Mouse (Mus musculus): ENCODE results near the gene Gm21972. TPM values are rescaled to one million over a fixed set of nuclear protein-coding genes. Genes with fewer than 3 reads are reported as not detected.

Gene Gm21972
- polyA plus RNA-seq, 1 experiment from 2014 or later = not detected

DNA sequence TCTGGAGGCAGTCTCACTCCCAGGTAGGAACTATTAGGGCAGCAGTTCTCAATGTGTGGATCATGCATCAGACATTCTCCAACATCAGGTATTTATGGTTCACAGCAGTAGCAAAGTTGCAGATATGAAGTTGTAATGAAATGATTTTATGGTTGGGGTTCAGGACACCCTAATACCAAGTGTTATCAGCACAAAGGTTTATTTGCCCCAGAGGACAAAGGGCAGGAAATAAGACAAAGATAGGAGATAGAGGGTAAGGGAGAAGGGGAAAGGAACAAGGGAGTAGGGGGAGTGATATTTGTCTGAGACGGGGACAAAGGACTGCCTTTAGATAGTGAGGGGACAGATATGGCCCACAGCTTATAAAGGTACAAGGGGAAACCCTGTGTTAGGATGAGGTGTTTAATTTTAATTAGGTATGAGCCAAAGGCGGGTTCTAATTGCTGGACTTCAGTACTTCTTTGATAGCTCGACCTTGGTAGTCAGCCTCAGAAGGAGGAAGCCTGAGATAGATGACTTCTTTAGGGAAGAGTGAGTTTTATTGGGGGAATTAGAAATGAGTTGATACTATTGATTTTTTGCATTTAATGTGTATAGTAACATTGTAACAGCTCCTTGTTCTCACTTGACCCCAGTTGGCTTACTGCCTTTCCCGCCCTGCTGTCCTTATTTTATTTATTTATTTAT is 50.3 kb downstream of the Gm21972 start:
- H3K4me3 ChIP-seq (ENCODE audit: low read depth, low read length) = no peak overlapping the region
- H3K4me1 ChIP-seq (ENCODE audit: insufficient read depth) = no peaks in the 10 kb centered on the region
- peaks cover under 1% of the 10 kb centered on the region; the same call in 1 of the 2 replicates for H3K36me3 ChIP-seq (ENCODE audit: insufficient read depth)
- ATAC-seq (ENCODE audit: insufficient read depth) = no peak
- H3K4me2 ChIP-seq = no peak overlapping the region
- H3K27ac ChIP-seq (ENCODE audit: low read depth) = no peak overlapping the region
- no peak for DNase-seq
- H3K27me3 ChIP-seq (ENCODE audit: insufficient read depth, low read length) = no peaks in the 10 kb centered on the region
- no peaks in the 10 kb centered on the region for H3K9me3 ChIP-seq (ENCODE audit: low read depth, low read length)
- no peak overlapping the region for H3K9ac ChIP-seq
- 76% methylated on average over 4 of the region's 4 CpGs for WGBS
- TF ChIP-seq CTCF (IDR thresholded peaks at IDR 0.05; ENCODE audit: low read depth) = no peak

- ATAC-seq (ENCODE audit: insufficient read depth) = no peak
- no peaks in the 10 kb centered on the region for H3K4me1 ChIP-seq (ENCODE audit: insufficient read depth)
- no peak overlapping the region for H3K4me3 ChIP-seq (ENCODE audit: low read depth, low read length)
- H3K9ac ChIP-seq = no peak overlapping the region
- H3K9me3 ChIP-seq (ENCODE audit: low read depth, low read length) = no peaks in the 10 kb centered on the region
- no peak overlapping the region for H3K27ac ChIP-seq (ENCODE audit: low read depth)
- 80% methylated on average over 7 of the region's 7 CpGs for WGBS
- no peaks in the 10 kb centered on the region for H3K27me3 ChIP-seq (ENCODE audit: insufficient read depth, low read length)
- no peak for TF ChIP-seq CTCF (IDR thresholded peaks at IDR 0.05; ENCODE audit: low read depth)
- H3K36me3 ChIP-seq (ENCODE audit: insufficient read depth) = 0 out of 2 replicates have a peak, but pooled peaks cover 9% of the 10 kb centered on the region
- no peak overlapping the region for H3K4me2 ChIP-seq
- no peak for DNase-seq
These were observed 53.3 kb downstream of the Gm21972 start for GRCm38 (mm10) chr1:86186762-86187161.

DNA sequence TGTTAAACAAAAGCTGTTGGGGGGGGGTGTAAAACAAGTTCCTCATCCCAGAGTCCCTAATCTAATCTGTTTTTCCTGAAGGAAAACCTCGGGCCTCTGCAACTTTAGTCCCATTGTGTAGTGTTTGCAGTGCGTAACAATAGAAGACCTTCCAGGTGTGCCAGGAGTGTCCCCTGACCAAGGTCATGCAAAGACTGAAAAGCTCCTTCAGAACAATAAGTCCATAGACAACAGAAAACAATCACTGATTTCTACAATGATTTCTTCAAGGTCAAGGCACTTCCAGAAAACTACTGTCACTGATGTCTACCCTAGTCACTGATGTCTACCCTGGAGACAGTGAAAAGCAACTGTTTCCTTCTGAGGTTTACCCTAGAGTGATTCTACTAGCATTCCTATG is 54.4 kb downstream of the Gm21972 start:
- Histone ChIP-seq H3K36me3 (ENCODE audit: insufficient read depth) (0 out of 2 replicates have a peak, but pooled peaks cover 9% of the 10 kb centered on the region), H3K4me2 (no peak overlapping the region), H3K27ac (ENCODE audit: low read depth) (no peak overlapping the region), H3K27me3 (ENCODE audit: insufficient read depth, low read length) (no peaks in the 10 kb centered on the region), H3K4me3 (ENCODE audit: low read depth, low read length) (no peak overlapping the region), H3K9me3 (ENCODE audit: low read depth, low read length) (no peaks in the 10 kb centered on the region), H3K4me1 (ENCODE audit: insufficient read depth) (no peaks in the 10 kb centered on the region), H3K9ac (no peak overlapping the region)
- DNase-seq (no peak), ATAC-seq (ENCODE audit: insufficient read depth) (no peak)
- no peak for TF ChIP-seq CTCF (IDR thresholded peaks at IDR 0.05; ENCODE audit: low read depth)
- 66% methylated on average over 2 of the region's 2 CpGs for WGBS

DNA sequence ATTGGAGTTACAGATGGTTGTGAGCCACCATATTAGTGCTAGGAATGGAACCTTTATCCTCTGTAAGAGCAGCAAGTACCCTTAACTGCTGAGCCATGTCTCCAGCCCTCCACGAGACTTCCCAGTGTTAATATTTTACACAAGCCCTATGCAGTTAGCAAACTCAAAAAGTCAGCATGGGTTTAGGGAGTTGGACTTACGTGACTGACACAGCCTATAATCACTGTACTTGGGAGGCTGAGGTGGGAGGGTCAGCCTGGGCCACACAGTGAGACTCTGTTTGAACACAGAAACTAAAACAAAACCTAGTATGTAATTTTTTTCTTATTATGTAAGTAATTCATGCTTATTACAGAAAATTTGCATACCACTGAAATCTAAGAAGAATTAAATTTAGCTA is 54.8 kb downstream of the Gm21972 start:
- Histone ChIP-seq H3K4me1 (ENCODE audit: insufficient read depth) (no peaks in the 10 kb centered on the region), H3K4me2 (no peak overlapping the region), H3K36me3 (ENCODE audit: insufficient read depth) (0 out of 2 replicates have a peak, but pooled peaks cover 9% of the 10 kb centered on the region), H3K27me3 (ENCODE audit: insufficient read depth, low read length) (no peaks in the 10 kb centered on the region), H3K27ac (ENCODE audit: low read depth) (no peak overlapping the region), H3K9ac (no peak overlapping the region), H3K9me3 (ENCODE audit: low read depth, low read length) (no peaks in the 10 kb centered on the region), H3K4me3 (ENCODE audit: low read depth, low read length) (no peak overlapping the region)
- WGBS = 80% methylated on average over 2 of the region's 2 CpGs
- DNase-seq = no peak
- TF ChIP-seq CTCF (IDR thresholded peaks at IDR 0.05; ENCODE audit: low read depth) = no peak
- no peak for ATAC-seq (ENCODE audit: insufficient read depth)

DNA sequence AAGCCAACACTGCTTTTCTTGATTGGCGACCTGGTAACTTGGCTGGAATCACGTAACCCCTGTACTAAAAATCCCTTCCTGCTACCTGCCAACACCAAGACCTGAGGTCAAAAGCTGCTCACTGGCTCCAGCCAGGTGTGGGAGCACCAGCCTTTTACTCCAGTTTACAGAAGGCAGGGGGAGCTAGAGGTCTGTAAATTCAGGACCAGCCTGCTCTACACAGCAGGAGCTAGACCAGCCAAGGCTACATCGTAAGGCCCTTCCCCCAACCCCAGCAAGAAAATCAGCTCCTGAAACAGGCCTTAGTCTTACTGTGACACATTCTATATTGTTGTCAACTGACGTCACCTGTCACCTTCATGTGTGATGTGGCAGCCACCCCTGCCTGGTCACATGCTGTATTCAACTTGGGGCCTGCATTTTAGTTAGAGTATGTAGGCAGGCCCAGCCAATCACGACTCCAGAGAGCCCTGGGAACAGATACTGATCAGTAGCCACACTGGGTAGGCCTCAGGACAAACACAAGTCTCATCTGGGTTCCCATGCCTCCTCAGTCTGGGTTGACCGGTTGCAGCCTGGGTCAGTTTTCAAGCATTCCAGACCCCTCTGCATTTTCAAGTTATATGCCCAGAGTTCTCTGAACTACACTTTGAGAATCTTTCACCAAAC is 55.7 kb downstream of the Gm21972 start:
- no peak overlapping the region for H3K4me2 ChIP-seq
- no peak overlapping the region for H3K9ac ChIP-seq
- no peak overlapping the region for H3K27ac ChIP-seq (ENCODE audit: low read depth)
- 0 out of 2 replicates have a peak, but pooled peaks cover 9% of the 10 kb centered on the region for H3K36me3 ChIP-seq (ENCODE audit: insufficient read depth)
- no peaks in the 10 kb centered on the region for H3K9me3 ChIP-seq (ENCODE audit: low read depth, low read length)
- DNase-seq (no peak), ATAC-seq (ENCODE audit: insufficient read depth) (no peak)
- H3K4me3 ChIP-seq (ENCODE audit: low read depth, low read length) = no peak overlapping the region
- WGBS = 79% methylated on average over 6 of the region's 6 CpGs
- no peaks in the 10 kb centered on the region for H3K4me1 ChIP-seq (ENCODE audit: insufficient read depth)
- no peaks in the 10 kb centered on the region for H3K27me3 ChIP-seq (ENCODE audit: insufficient read depth, low read length)
- 0 out of 2 replicates have a peak, but pooled peaks have one; percentile 5 for TF ChIP-seq CTCF (IDR thresholded peaks at IDR 0.05; ENCODE audit: low read depth)

DNA sequence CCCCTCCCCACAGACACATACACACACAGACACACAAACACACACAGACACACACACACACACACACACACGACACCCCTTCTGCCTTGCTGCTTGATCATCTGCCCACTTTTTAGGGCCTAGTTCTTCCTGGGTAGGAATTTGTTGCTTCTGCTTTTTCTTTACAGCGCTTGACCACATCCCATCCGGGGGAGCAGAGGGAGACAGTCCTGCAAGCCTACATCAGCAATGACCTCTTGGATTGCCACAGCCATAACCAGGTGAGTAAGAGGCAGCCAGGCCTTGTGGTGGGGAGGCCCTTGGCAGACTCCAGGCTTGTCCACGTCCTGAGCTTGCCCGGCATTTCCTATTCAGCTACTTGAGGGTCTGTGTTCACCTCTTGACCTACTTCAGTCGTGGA is 57.4 kb downstream of the Gm21972 start:
- H3K9ac ChIP-seq = no peak overlapping the region
- WGBS = 77% methylated on average over 6 of the region's 6 CpGs
- H3K4me1 ChIP-seq (ENCODE audit: insufficient read depth) = no peaks in the 10 kb centered on the region
- no peaks in the 10 kb centered on the region for H3K9me3 ChIP-seq (ENCODE audit: low read depth, low read length)
- no peaks in the 10 kb centered on the region for H3K27me3 ChIP-seq (ENCODE audit: insufficient read depth, low read length)
- ATAC-seq (ENCODE audit: insufficient read depth) = no peak
- TF ChIP-seq CTCF (IDR thresholded peaks at IDR 0.05; ENCODE audit: low read depth) = no peak
- no peak overlapping the region for H3K27ac ChIP-seq (ENCODE audit: low read depth)
- 0 out of 2 replicates have a peak, but pooled peaks cover 9% of the 10 kb centered on the region for H3K36me3 ChIP-seq (ENCODE audit: insufficient read depth)
- H3K4me3 ChIP-seq (ENCODE audit: low read depth, low read length) = no peak overlapping the region
- no peak for DNase-seq
- H3K4me2 ChIP-seq = no peak overlapping the region

DNA sequence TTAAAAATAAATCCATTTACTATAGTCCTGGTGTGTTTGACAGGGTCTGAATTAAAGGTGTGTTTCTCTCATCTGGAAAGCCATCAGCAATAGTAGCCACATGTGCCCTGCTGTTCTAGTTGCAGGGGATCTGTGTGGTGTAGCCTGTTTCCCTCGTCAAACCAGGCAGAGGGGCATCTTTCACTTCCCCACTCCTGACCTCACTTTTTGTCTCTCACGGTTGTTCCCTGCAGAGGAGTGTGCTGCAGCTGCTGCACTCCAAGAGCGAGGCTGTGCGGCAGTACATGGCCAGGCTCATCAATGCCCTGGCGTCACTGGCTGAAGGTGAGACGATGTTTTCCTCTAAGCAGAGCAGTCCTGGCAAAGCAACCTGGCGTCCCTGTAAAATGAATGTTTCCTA is 60.6 kb downstream of the Gm21972 start:
- Histone ChIP-seq H3K9ac (no peak overlapping the region), H3K9me3 (ENCODE audit: low read depth, low read length) (no peaks in the 10 kb centered on the region), H3K36me3 (ENCODE audit: insufficient read depth) (peaks cover 28% of the 10 kb centered on the region), H3K4me2 (no peak overlapping the region), H3K27me3 (ENCODE audit: insufficient read depth, low read length) (no peaks in the 10 kb centered on the region), H3K4me3 (ENCODE audit: low read depth, low read length) (no peak overlapping the region), H3K4me1 (ENCODE audit: insufficient read depth) (no peaks in the 10 kb centered on the region), H3K27ac (ENCODE audit: low read depth) (no peak overlapping the region)
- TF ChIP-seq CTCF (IDR thresholded peaks at IDR 0.05; ENCODE audit: low read depth) = no peak
- 85% methylated on average over 7 of the region's 7 CpGs for WGBS
- DNase-seq (no peak), ATAC-seq (ENCODE audit: insufficient read depth) (no peak)

Data from lung, embryonic 14.5 days (tissue).